Mouse (Mus musculus): ENCODE results near the gene Peak1. TPM values are rescaled to one million over a fixed set of nuclear protein-coding genes. Genes with fewer than 3 reads are reported as not detected.

Peak1 gene
- polyA plus RNA-seq, 1 experiment = 14.4 TPM

GRCm38 (mm10) chr9:56263055-56263454, 154.8 kb downstream of the Peak1 start:
- Histone ChIP-seq H3K27ac (ENCODE audit: insufficient read depth, low read length) (no peak overlapping the region), H3K4me3 (ENCODE audit: insufficient read depth, low read length) (no peak overlapping the region), H3K4me1 (ENCODE audit: control insufficient read depth, insufficient read depth, low read length) (peaks cover 3% of the 10 kb centered on the region; the same call in 1 of the 2 replicates)
- TF ChIP-seq POLR2A (IDR thresholded peaks at IDR 0.05; ENCODE audit: extremely low read depth, insufficient read depth, low read length) = no peak
- TF ChIP-seq CTCF (IDR thresholded peaks at IDR 0.05; ENCODE audit: extremely low read depth, insufficient read depth, low read length) = no peak

DNA sequence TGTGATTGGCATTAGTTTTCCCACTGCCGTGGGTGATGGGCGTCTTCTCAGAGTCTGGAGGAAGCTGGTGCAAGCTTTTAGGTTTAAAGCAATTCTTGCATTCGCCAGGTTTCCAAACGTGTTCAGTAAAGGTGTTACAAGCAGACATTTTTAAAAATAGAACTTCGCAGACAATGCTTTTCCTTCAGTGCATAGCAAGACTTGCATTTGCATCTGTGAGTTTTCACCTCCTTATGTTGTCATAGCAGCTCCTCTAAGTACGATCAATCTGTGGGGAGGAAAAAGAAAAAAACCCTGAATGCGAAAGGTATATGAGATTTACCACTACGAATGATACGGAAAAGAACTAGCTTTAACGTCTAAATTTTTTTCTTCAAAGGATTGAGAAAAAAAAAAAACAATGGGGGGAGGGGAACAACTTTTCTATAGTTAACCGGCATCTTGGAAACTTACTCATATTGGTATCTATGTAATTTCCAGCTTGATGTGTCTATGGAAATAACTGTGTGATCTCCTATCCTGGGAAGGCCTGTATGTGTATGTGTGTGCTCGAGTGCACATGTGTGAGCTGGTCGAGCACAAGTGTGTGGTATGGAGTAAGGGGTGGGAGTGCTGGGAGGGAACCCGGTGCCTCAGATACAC, 157.3 kb downstream of the Peak1 start:
- H3K27ac ChIP-seq (ENCODE audit: insufficient read depth, low read length) = no peak overlapping the region
- peaks cover 4% of the 10 kb centered on the region; the same call in 1 of the 2 replicates for H3K4me1 ChIP-seq (ENCODE audit: control insufficient read depth, insufficient read depth, low read length)
- no peak overlapping the region for H3K4me3 ChIP-seq (ENCODE audit: insufficient read depth, low read length)
- TF ChIP-seq POLR2A (IDR thresholded peaks at IDR 0.05; ENCODE audit: extremely low read depth, insufficient read depth, low read length) = no peak
- TF ChIP-seq CTCF (IDR thresholded peaks at IDR 0.05; ENCODE audit: extremely low read depth, insufficient read depth, low read length) = no peak

GRCm38 (mm10) chr9:56259790-56260494, 157.9 kb downstream of the Peak1 start:
- TF ChIP-seq CTCF (IDR thresholded peaks at IDR 0.05; ENCODE audit: extremely low read depth, insufficient read depth, low read length) (no peak), POLR2A (IDR thresholded peaks at IDR 0.05; ENCODE audit: extremely low read depth, insufficient read depth, low read length) (no peak)
- Histone ChIP-seq H3K4me1 (ENCODE audit: control insufficient read depth, insufficient read depth, low read length) (peaks cover 4% of the 10 kb centered on the region; the same call in 1 of the 2 replicates), H3K4me3 (ENCODE audit: insufficient read depth, low read length) (no peak overlapping the region), H3K27ac (ENCODE audit: insufficient read depth, low read length) (no peak overlapping the region)

- Histone ChIP-seq H3K4me3 (ENCODE audit: insufficient read depth, low read length) (no peak overlapping the region), H3K27ac (ENCODE audit: insufficient read depth, low read length) (no peak overlapping the region), H3K4me1 (ENCODE audit: control insufficient read depth, insufficient read depth, low read length) (peaks cover 4% of the 10 kb centered on the region; the same call in 1 of the 2 replicates)
- no peak for TF ChIP-seq CTCF (IDR thresholded peaks at IDR 0.05; ENCODE audit: extremely low read depth, insufficient read depth, low read length)
- no peak for TF ChIP-seq POLR2A (IDR thresholded peaks at IDR 0.05; ENCODE audit: extremely low read depth, insufficient read depth, low read length)
Measured at GRCm38 (mm10) chr9:56258261-56258790, 159.5 kb downstream of the Peak1 start.

- Histone ChIP-seq H3K4me1 (ENCODE audit: control insufficient read depth, insufficient read depth, low read length) (peaks cover 4% of the 10 kb centered on the region; the same call in 1 of the 2 replicates), H3K27ac (ENCODE audit: insufficient read depth, low read length) (no peak overlapping the region), H3K4me3 (ENCODE audit: insufficient read depth, low read length) (no peak overlapping the region)
- TF ChIP-seq CTCF (IDR thresholded peaks at IDR 0.05; ENCODE audit: extremely low read depth, insufficient read depth, low read length) (no peak), POLR2A (IDR thresholded peaks at IDR 0.05; ENCODE audit: extremely low read depth, insufficient read depth, low read length) (no peak)
Measured at GRCm38 (mm10) chr9:56257227-56258000, 160.5 kb downstream of the Peak1 start.

DNA sequence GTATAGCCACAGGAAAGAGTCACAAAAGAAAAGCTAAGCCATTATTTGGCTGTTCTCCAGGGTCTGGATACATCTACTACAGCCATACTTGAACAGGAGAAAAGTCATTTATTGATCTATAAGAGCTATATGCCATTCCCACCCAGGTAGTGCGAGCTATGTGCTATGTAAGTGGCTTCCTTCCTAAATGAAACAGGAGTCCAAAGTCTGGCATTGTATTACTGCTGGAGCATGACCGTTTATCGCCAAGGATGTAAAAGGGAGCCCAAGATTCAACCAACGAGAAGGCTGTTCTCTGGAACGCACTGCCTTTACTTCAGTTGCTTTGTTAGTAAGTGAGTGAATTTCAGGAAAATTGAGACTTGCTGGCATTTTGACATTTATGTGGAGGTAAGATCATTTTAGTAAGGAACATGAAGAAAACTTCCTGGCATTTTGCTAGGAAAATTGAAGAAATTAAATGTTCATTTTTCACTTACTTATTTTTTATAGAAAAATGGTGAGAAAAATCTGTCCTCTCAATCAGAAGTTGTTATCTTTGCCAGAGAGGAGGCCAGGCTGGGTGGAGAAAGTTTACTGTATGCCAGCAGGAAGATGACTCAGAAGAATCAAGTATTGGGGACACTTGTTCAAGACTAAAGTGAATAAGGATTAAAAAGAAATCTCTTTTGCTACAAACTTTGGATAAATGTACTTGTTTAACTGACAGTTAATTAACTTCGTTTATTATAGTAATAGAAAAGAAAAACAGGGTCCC, 162.0 kb downstream of the Peak1 start:
- Histone ChIP-seq H3K4me3 (ENCODE audit: insufficient read depth, low read length) (no peak overlapping the region), H3K27ac (ENCODE audit: insufficient read depth, low read length) (no peak overlapping the region), H3K4me1 (ENCODE audit: control insufficient read depth, insufficient read depth, low read length) (peaks cover 4% of the 10 kb centered on the region; the same call in 1 of the 2 replicates)
- TF ChIP-seq POLR2A (IDR thresholded peaks at IDR 0.05; ENCODE audit: extremely low read depth, insufficient read depth, low read length) = no peak
- no peak for TF ChIP-seq CTCF (IDR thresholded peaks at IDR 0.05; ENCODE audit: extremely low read depth, insufficient read depth, low read length)

DNA sequence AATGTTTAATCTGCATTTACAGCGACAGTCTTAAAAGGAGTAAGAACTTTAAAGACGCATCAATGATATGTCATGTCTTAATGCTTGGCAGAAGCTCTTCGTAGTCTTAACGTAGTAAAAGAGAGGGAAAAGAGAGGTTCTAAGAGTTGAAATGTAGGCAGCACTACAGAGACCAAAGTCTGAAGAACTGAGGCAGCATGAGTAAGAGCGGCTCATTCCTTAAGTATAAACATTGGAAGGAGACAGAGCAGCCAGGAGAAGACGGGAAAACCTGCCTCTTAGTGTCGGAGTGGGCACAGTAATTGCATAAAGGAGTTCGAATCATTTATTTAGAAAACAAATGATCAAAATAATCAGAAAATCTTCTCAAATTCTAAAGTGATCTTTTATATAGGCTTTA, 173.5 kb downstream of the Peak1 start:
- H3K4me1 ChIP-seq (ENCODE audit: control insufficient read depth, insufficient read depth, low read length) = peaks cover 2% of the 10 kb centered on the region; the same call in 1 of the 2 replicates
- H3K4me3 ChIP-seq (ENCODE audit: insufficient read depth, low read length) = no peak overlapping the region
- TF ChIP-seq CTCF (IDR thresholded peaks at IDR 0.05; ENCODE audit: extremely low read depth, insufficient read depth, low read length) (no peak), POLR2A (IDR thresholded peaks at IDR 0.05; ENCODE audit: extremely low read depth, insufficient read depth, low read length) (no peak)
- no peak overlapping the region for H3K27ac ChIP-seq (ENCODE audit: insufficient read depth, low read length)

DNA sequence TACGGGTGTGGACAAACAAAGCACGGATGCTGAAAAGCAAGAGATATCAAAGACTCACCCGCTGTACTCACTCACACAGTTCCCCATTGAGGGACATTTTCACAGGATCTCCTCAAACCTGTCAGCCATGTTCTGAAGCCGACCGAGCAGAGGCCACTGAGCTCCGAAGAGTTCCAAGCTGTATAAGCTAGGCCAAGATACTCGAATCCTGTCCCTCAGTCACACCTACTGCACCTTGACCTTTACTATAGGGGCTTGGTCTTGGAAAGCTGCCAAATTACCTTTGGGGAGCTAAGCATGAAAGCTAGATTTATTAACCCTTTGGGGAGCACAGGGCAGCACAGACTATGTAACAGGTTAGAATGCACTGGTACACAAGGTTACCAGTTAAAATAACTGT, 174.0 kb downstream of the Peak1 start:
- H3K4me3 ChIP-seq (ENCODE audit: insufficient read depth, low read length) = no peak overlapping the region
- peaks cover 2% of the 10 kb centered on the region; the same call in 1 of the 2 replicates for H3K4me1 ChIP-seq (ENCODE audit: control insufficient read depth, insufficient read depth, low read length)
- no peak for TF ChIP-seq CTCF (IDR thresholded peaks at IDR 0.05; ENCODE audit: extremely low read depth, insufficient read depth, low read length)
- TF ChIP-seq POLR2A (IDR thresholded peaks at IDR 0.05; ENCODE audit: extremely low read depth, insufficient read depth, low read length) = no peak
- no peak overlapping the region for H3K27ac ChIP-seq (ENCODE audit: insufficient read depth, low read length)
